Mouse (Mus musculus): Measurements from ENCODE around the gene Kri1. TPM values are rescaled to one million over a fixed set of nuclear protein-coding genes. Genes with fewer than 3 reads are reported as not detected.
A peak's percentile ranks its signal among the peaks of the same experiment; 100 is the strongest.

The Kri1 gene
- polyA plus RNA-seq, 1 experiment from 2014 or later = 15.7 TPM

DNA sequence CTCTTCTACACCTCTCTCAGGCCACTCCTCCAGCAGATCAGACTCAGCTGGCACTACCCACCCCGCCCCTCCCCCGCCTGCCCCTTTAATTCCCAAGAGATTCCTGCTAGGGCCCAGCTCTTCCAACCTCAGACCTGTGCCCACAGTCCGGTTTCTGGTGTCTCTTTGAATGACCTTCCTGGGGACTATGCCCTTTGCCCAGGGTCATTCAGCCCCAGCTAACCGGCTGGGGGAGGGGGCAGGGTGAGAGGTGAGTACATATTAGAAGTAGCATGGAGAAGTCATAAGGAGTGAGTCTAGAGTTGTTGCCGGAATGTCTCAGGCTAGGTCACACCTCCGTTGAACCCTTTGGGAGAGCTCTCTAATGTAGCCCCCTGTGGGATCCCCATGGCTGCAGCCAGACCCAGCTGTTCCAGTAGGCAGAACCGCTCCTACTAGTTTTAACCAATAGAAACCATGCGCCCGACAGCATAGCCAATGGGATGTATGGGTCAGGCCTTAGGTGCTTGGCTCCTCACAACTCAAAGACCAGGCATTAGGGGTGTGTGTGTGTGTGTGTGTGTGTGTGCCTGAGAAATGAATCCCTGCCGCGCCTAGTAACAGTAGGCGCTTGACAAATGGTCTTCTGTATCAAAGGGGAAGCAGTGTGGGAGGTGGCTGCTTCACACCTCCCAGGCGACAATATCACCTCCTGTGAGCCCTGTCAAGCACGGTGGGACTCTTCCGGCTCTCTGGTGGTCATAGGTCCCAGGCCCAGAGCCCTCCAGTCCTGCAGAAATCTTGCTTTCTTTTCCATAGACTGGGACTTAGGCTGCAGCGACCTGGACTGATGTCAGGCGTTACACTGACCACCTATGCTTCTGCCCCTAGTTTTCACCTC lies 37.9 kb downstream of the Kri1 start:
- no peak for ATAC-seq (ENCODE audit: low FRiP score, low read depth)
- no peak overlapping the region for H3K4me3 ChIP-seq
- peaks cover 60% of the 10 kb centered on the region for H3K27me3 ChIP-seq
- no peaks in the 10 kb centered on the region for H3K36me3 ChIP-seq
- WGBS = 38% methylated on average over 17 of the region's 17 CpGs
- H3K27ac ChIP-seq (replicated peaks) = no peak overlapping the region
- H3K4me2 ChIP-seq = no peak overlapping the region
- H3K4me1 ChIP-seq (replicated peaks) = peaks cover 12% of the 10 kb centered on the region
- no peak overlapping the region for H3K9ac ChIP-seq
- no peaks in the 10 kb centered on the region for H3K9me3 ChIP-seq

DNA sequence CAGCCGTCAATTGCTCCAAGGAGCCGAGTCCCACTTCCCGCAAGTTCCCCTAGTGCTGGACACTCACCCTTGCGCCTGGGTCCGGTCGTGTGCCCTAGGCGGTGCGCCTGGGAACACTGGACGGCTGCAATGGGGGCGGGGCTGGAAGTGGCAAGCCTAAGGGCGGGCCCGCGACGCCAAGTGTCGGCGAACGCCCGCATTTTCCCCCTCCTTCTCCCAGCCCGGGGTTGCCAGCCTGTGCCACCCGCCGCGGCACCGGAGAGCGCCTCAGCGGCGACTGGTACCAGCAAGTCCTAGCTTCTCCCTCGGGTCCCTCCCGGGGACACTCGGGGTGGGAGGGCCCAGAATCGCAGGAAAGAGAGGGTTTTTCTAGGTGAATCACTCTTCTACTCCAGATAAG lies 39.4 kb downstream of the Kri1 start, which contains the start of gene S1pr5:
TSS of gene S1pr5 (minus strand) at position 118 of the 400 bp plus-strand sequence.
- under 1% methylated on average over 30 of the region's 30 CpGs for WGBS
- Histone ChIP-seq H3K27me3 (peaks cover 74% of the 10 kb centered on the region), H3K9ac (no peak within 1 kb of the TSS), H3K27ac (replicated peaks) (no peak within 1 kb of the TSS), H3K9me3 (no peaks in the 10 kb centered on the region), H3K4me1 (replicated peaks) (peaks cover 27% of the 10 kb centered on the region), H3K36me3 (no peaks in the 10 kb centered on the region), H3K4me3 (peak within 1 kb of the TSS; percentile 19), H3K4me2 (peak within 1 kb of the TSS; percentile 30)
- ATAC-seq (ENCODE audit: low FRiP score, low read depth) = no peak

DNA sequence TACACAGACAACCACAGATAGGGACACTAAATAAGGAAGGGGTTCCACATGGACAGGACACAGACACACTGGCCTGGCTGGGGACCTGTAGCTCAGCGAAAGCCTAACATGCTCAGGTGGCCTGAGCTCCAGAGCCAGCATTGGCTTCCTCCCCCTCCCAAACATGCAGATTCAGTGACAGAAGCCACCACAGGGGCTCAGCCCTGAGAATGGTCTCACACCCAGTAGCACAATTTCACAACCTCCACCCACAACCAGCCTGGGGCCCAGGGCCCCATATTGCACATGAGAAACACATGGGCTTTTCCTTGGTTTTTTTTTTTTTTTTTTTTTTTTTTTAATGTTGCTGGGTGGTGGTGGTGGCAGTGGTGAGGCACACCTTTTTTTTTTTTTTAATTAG lies 41.4 kb downstream of the Kri1 start:
- WGBS = 76% methylated on average over 1 of the region's 1 CpGs
- Histone ChIP-seq H3K36me3 (no peaks in the 10 kb centered on the region), H3K27me3 (peaks cover 82% of the 10 kb centered on the region), H3K9ac (no peak overlapping the region), H3K4me1 (replicated peaks) (peaks cover 29% of the 10 kb centered on the region), H3K4me2 (no peak overlapping the region), H3K4me3 (no peak overlapping the region), H3K27ac (replicated peaks) (no peak overlapping the region), H3K9me3 (no peaks in the 10 kb centered on the region)
- no peak for ATAC-seq (ENCODE audit: low FRiP score, low read depth)

DNA sequence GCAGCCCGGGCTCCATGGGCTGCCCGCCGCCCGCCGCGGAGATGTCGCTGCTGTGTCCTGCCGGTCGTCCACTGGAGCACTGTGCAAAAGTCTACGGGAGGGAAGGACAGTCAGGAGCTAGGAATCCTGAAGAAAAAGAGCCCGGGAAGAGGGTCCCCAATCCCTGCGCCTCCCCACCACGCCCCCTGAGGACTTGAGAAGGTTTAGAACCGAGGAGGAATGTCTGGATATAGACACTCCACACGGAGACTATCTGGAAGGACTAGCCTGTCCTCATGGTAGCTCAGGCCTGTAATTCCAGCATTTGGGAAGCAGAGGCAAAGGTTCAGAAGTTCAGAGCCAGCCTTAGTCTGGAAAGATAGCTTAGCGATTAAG lies 42.7 kb downstream of the Kri1 start:
- Histone ChIP-seq H3K36me3 (no peaks in the 10 kb centered on the region), H3K27ac (replicated peaks) (peak overlapping the region; percentile 58), H3K27me3 (peaks cover 72% of the 10 kb centered on the region), H3K4me1 (replicated peaks) (peaks cover 29% of the 10 kb centered on the region), H3K4me2 (peak overlapping the region; percentile 81), H3K9ac (peak overlapping the region; percentile 49), H3K9me3 (no peaks in the 10 kb centered on the region), H3K4me3 (peak overlapping the region; percentile 47)
- 2% methylated on average over 16 of the region's 16 CpGs for WGBS
- ATAC-seq (ENCODE audit: low FRiP score, low read depth) = no peak

DNA sequence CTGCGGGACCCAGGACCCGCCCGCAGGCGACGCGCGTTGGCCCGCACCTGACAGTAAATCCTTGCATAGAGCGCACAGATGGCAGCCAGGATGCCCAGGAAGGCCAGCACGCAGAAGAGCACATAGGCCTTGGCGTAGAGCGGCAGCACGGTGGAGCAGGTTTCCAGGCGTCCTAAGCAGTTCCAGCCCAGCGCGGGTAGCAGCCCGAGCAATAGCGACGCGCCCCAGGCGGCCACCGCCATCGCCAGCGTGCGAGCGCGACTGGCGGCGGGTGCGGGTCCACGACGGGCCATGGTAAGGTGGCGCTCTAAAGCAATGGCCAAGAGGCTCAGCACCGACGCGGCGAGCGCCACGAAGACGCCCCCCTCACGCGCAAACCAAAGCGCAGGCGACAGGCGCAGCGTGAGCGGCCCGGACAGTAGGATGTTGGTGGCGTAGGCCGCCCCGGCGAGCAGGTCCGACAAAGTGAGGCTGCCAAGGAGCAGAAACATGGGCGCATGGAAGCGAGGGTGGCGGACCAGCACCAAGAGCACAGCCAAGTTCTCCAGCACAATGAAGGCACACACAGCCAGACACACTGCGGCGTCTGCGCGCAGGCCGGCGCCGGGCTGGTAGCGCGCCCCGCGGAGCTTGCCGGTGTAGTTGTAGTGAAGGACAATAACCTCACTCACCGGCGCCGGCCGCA lies 43.2 kb downstream of the Kri1 start:
- H3K9me3 ChIP-seq = no peaks in the 10 kb centered on the region
- peak overlapping the region; percentile 58 for H3K27ac ChIP-seq (replicated peaks)
- H3K4me1 ChIP-seq (replicated peaks) = peaks cover 31% of the 10 kb centered on the region
- no peaks in the 10 kb centered on the region for H3K36me3 ChIP-seq
- peak overlapping the region; percentile 47 for H3K4me3 ChIP-seq
- WGBS = under 1% methylated on average over 72 of the region's 72 CpGs
- H3K9ac ChIP-seq = peak overlapping the region; percentile 49
- ATAC-seq (ENCODE audit: low FRiP score, low read depth) = peak; percentile 66
- H3K4me2 ChIP-seq = peak overlapping the region; percentile 81
- peaks cover 67% of the 10 kb centered on the region for H3K27me3 ChIP-seq

DNA sequence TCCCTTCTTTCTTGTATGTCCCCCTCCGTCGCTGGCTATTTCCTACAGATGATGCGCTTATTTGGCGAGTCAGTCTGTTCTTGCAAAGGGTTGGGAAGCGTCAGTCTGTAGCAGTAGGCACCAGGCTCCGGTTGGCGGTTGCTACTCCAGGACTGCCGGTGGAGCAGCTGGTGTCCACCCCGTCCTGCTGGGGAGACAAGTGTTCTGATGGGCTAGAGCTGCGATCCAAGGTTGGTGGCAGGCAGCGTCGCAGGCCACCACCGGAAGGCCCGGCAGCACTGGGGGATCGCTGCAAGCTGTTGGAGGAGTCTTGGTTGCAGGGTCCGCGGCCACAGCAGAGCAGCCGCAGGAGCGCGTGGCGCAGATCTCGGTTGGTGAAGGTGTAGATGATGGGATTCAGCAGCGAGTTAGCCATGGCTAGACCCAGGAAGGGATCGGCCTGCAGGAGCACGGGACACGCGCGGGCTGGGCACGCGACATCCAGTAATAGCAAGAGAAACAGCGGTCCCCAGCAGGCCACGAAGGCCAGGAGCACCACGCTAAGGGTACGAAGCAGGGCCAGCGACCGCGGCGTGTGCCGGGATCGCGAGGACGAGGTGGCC lies 43.8 kb downstream of the Kri1 start:
- no peaks in the 10 kb centered on the region for H3K9me3 ChIP-seq
- H3K27ac ChIP-seq (replicated peaks) = peak overlapping the region; percentile 58
- 0 out of 2 replicates have a peak, but pooled peaks have one; percentile 2 for ATAC-seq (ENCODE audit: low FRiP score, low read depth)
- H3K27me3 ChIP-seq = peaks cover 60% of the 10 kb centered on the region
- peaks cover 36% of the 10 kb centered on the region for H3K4me1 ChIP-seq (replicated peaks)
- peak overlapping the region; percentile 49 for H3K9ac ChIP-seq
- WGBS = 3% methylated on average over 42 of the region's 42 CpGs
- H3K36me3 ChIP-seq = no peaks in the 10 kb centered on the region
- H3K4me3 ChIP-seq = peak overlapping the region; percentile 47
- peak overlapping the region; percentile 81 for H3K4me2 ChIP-seq

DNA sequence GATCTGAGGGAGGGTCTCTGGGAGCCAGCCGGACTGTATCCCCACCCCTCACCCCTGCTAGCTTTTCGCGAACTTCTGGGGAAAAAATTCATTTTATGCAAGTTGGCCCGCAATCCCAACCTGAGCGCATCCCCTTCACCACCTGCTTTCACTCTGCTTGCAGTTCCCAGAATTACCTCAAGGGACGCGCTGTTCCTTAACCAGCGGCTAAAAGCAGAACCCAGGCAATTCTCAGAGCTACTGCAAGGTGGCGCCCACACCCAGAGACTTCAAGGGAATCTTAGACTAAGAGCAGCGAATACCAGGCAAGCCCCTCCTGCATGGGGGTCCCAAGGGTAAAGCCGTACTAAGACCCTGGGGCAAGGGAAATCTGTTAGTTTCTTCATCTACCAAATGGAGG lies 46.4 kb downstream of the Kri1 start:
- 3% methylated on average over 11 of the region's 11 CpGs for WGBS

DNA sequence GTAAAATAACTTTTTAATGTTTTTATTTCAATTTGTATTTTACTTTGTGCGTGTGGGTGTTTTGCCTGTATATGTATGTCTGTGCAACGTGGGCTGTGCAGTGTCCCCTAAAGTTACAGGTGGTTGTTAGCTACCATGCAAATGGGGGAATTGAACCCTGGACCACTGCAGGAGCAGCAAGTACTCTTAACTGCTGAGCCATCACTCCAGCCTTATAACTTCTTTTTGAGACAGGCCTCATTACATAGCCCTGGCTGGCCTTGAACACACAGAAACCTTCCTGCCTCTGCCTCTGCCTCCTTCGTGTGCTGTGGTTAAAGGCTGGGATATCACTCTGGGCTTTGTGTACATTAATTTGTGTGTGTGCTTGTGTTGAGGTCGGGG lies 48.3 kb downstream of the Kri1 start:
- peak overlapping the region; percentile 87; the same call in 1 of the 2 replicates for H3K27ac ChIP-seq (replicated peaks)
- H3K27me3 ChIP-seq = peaks cover 23% of the 10 kb centered on the region
- peak overlapping the region; percentile 72 for H3K4me3 ChIP-seq
- peaks cover 48% of the 10 kb centered on the region for H3K4me1 ChIP-seq (replicated peaks)
- no peaks in the 10 kb centered on the region for H3K9me3 ChIP-seq
- ATAC-seq (ENCODE audit: low FRiP score, low read depth) = no peak
- no peaks in the 10 kb centered on the region; the same call in none of the 2 replicates for H3K36me3 ChIP-seq
- H3K4me2 ChIP-seq = peak overlapping the region; percentile 66
- peak overlapping the region; percentile 96 for H3K9ac ChIP-seq
- 36% methylated on average over 4 of the region's 4 CpGs for WGBS

More for the DNA sequence above, 46.4 kb downstream of the Kri1 start:
- Histone ChIP-seq H3K9ac (no peak overlapping the region), H3K4me2 (no peak overlapping the region), H3K36me3 (no peaks in the 10 kb centered on the region; the same call in 1 of the 2 replicates), H3K4me3 (no peak overlapping the region), H3K4me1 (replicated peaks) (peaks cover 49% of the 10 kb centered on the region), H3K9me3 (no peaks in the 10 kb centered on the region), H3K27ac (replicated peaks) (no peak overlapping the region), H3K27me3 (peaks cover 38% of the 10 kb centered on the region)
- ATAC-seq (ENCODE audit: low FRiP score, low read depth) = no peak

DNA sequence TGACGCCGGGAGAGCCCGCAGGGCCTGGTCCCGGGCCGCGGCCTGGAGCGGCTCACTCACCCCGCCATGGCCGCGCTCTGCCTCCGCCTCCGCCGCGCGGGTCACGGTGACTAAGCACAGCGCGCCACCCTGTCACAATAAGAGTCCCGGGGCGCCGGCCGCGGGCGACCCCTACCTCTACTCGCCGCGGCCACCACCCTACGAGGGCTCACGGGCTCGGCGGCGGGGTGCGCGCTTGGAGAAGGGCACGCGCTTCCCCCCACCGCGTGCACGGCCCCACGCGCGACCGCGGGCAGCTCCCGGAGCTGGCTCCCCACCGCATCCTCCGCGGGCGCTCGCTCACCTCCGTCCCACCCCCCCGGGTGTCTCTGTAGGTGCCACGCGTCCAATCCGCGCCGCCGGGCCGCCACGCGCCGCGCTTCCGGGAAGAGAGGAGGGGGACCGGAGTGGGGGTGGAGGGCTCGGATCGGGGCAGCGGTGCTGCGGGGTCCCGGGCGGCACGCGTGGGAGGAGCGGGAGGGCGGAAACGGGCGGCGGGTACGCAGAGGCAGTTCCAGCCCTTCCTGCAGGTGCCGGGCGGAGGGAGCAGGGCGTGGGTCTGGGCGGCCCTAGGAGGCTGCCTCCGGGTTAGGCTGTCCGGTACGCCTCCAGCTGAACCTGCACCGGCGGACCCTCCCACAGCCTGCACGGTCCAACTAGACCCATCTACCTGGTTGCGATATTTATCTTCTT lies 48.9 kb downstream of the Kri1 start, which contains the start of gene Keap1:
TSS of gene Keap1 (minus strand) at position 629 of the 732 bp plus-strand sequence.
- Histone ChIP-seq H3K9me3 (no peaks in the 10 kb centered on the region), H3K4me2 (peak within 1 kb of the TSS; percentile 66), H3K4me3 (peak within 1 kb of the TSS; percentile 72), H3K4me1 (replicated peaks) (peaks cover 43% of the 10 kb centered on the region), H3K36me3 (no peaks in the 10 kb centered on the region; the same call in none of the 2 replicates), H3K27ac (replicated peaks) (peak within 1 kb of the TSS; percentile 87), H3K9ac (peak within 1 kb of the TSS; percentile 96), H3K27me3 (peaks cover 18% of the 10 kb centered on the region)
- peak; percentile 87 for ATAC-seq (ENCODE audit: low FRiP score, low read depth)
- WGBS = under 1% methylated on average over 63 of the region's 90 CpGs

DNA sequence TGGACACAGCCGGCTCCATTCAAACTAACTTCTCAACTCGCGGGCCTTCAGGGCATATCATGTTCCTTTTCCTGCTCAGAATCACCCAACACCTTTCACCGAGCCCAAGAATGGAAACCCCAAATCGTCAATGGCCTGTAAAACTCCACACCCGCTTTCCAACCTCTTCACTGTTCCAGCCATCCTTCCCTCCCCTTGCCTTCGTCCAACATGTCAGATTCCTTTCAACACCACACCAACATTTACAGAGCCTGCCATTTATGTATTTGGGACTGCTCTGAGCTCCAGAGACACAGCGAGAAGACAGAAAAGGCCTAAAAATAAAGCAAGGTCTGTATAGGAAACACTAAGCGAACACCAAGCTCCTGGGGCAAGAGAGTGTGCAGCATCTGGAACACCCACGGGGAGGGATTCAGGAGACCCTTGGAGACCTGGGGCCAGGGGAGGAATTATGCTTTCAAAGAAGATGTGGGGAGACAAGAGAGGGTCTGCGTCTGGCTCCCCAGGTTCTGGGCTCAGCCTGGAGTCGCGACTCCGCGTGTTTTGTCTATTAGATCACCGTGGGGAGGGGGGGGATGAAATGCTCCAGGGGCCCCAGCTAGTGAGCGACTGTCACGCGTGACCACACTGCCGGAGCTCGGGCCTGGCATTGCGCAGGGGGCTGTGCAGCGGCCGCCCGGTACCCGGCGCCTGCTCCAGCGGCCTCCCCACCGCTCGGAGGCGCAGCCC lies 49.6 kb downstream of the Kri1 start:
- Histone ChIP-seq H3K9ac (peak overlapping the region; percentile 96), H3K9me3 (no peaks in the 10 kb centered on the region), H3K27ac (replicated peaks) (peak overlapping the region; percentile 87), H3K4me2 (peak overlapping the region; percentile 66), H3K4me3 (peak overlapping the region; percentile 72), H3K27me3 (peaks cover 11% of the 10 kb centered on the region), H3K36me3 (peaks cover 7% of the 10 kb centered on the region), H3K4me1 (replicated peaks) (peaks cover 36% of the 10 kb centered on the region)
- WGBS = 2% methylated on average over 31 of the region's 31 CpGs
- no peak; the same call in 1 of the 2 replicates for ATAC-seq (ENCODE audit: low FRiP score, low read depth)
